Mouse (Mus musculus): ENCODE measurements around the gene Ccdc88c.
"Not testable (repeated sequence)": the region's sequence is repeated elsewhere in the genome, so short reads cannot be mapped to it uniquely, and the experiment has no call there.

Gene Ccdc88c

GRCm38 (mm10) chr12:101023143-101023542 lies 5.7 kb downstream of the Ccdc88c start:
- no peak for DNase-seq (ENCODE audit: low read depth, low spot score)
- H3K27me3 ChIP-seq (ENCODE audit: control insufficient read depth, insufficient read depth, low read length, poor library complexity, severe bottlenecking), result no peaks in the 10 kb centered on the region
- H3K36me3 ChIP-seq (ENCODE audit: control insufficient read depth, insufficient read depth, low read length, poor library complexity, severe bottlenecking), result peaks cover 2% of the 10 kb centered on the region

- no peak for DNase-seq (ENCODE audit: low read depth, low spot score)
- Histone ChIP-seq H3K36me3 (ENCODE audit: control insufficient read depth, insufficient read depth, low read length, poor library complexity, severe bottlenecking) (peaks cover 2% of the 10 kb centered on the region), H3K27me3 (ENCODE audit: control insufficient read depth, insufficient read depth, low read length, poor library complexity, severe bottlenecking) (no peaks in the 10 kb centered on the region)
Measured at GRCm38 (mm10) chr12:101022353-101022752, 6.5 kb downstream of the Ccdc88c start.

- no peak for DNase-seq (ENCODE audit: low read depth, low spot score)
- Histone ChIP-seq H3K27me3 (ENCODE audit: control insufficient read depth, insufficient read depth, low read length, poor library complexity, severe bottlenecking) (no peaks in the 10 kb centered on the region), H3K36me3 (ENCODE audit: control insufficient read depth, insufficient read depth, low read length, poor library complexity, severe bottlenecking) (peaks cover 2% of the 10 kb centered on the region)
Measured at GRCm38 (mm10) chr12:101021484-101022226, 7.2 kb downstream of the Ccdc88c start.

GRCm38 (mm10) chr12:101020210-101021015 lies 8.4 kb downstream of the Ccdc88c start:
- Histone ChIP-seq H3K36me3 (ENCODE audit: control insufficient read depth, insufficient read depth, low read length, poor library complexity, severe bottlenecking) (peaks cover 2% of the 10 kb centered on the region), H3K27me3 (ENCODE audit: control insufficient read depth, insufficient read depth, low read length, poor library complexity, severe bottlenecking) (no peaks in the 10 kb centered on the region)
- peak; percentile 64 for DNase-seq (ENCODE audit: low read depth, low spot score)

- H3K36me3 ChIP-seq (ENCODE audit: control insufficient read depth, insufficient read depth, low read length, poor library complexity, severe bottlenecking), result peaks cover 2% of the 10 kb centered on the region
- no peaks in the 10 kb centered on the region for H3K27me3 ChIP-seq (ENCODE audit: control insufficient read depth, insufficient read depth, low read length, poor library complexity, severe bottlenecking)
- no peak for DNase-seq (ENCODE audit: low read depth, low spot score)
Measured at GRCm38 (mm10) chr12:101019443-101019842, 9.4 kb downstream of the Ccdc88c start.

GRCm38 (mm10) chr12:101019031-101019430 lies 9.8 kb downstream of the Ccdc88c start:
- no peak for DNase-seq (ENCODE audit: low read depth, low spot score)
- H3K27me3 ChIP-seq (ENCODE audit: control insufficient read depth, insufficient read depth, low read length, poor library complexity, severe bottlenecking), result no peaks in the 10 kb centered on the region
- peaks cover 2% of the 10 kb centered on the region for H3K36me3 ChIP-seq (ENCODE audit: control insufficient read depth, insufficient read depth, low read length, poor library complexity, severe bottlenecking)

- Histone ChIP-seq H3K36me3 (ENCODE audit: control insufficient read depth, insufficient read depth, low read length, poor library complexity, severe bottlenecking) (peaks cover 2% of the 10 kb centered on the region), H3K27me3 (ENCODE audit: control insufficient read depth, insufficient read depth, low read length, poor library complexity, severe bottlenecking) (no peaks in the 10 kb centered on the region)
- peak; percentile 61 for DNase-seq (ENCODE audit: low read depth, low spot score)
Measured at GRCm38 (mm10) chr12:101017971-101018371, 10.9 kb downstream of the Ccdc88c start.

DNA sequence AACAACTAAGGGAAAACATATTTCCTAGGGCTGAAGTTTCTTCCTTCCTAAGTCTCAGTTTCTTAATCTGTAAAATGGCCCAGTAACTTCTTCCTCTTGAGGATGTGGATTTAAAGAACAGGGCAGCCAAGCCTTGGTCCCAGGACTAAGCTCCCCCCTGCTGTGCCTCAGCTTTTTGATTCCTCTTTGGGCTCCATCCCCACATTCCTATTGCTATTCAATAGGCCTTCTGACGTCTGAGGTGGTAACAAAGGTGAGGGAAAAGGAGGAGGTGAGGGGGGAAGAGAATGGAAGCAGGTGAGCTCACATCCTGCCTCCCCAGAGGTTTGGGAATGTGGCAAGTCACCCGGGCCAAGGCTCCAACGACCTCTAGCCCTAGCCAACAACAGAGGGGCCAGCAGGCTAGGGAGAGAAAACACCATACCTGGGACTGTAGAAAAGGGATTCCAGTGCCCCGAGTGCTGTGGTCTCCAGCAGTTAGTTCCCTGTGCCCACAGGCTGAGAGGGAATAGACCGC lies 12.4 kb downstream of the Ccdc88c start:
- H3K36me3 ChIP-seq (ENCODE audit: control insufficient read depth, insufficient read depth, low read length, poor library complexity, severe bottlenecking), result no peaks in the 10 kb centered on the region; the same call in 1 of the 2 replicates
- no peak for DNase-seq (ENCODE audit: low read depth, low spot score)
- no peaks in the 10 kb centered on the region for H3K27me3 ChIP-seq (ENCODE audit: control insufficient read depth, insufficient read depth, low read length, poor library complexity, severe bottlenecking)

GRCm38 (mm10) chr12:101015926-101016325 lies 12.9 kb downstream of the Ccdc88c start:
- no peaks in the 10 kb centered on the region for H3K27me3 ChIP-seq (ENCODE audit: control insufficient read depth, insufficient read depth, low read length, poor library complexity, severe bottlenecking)
- peak; percentile 71 for DNase-seq (ENCODE audit: low read depth, low spot score)
- H3K36me3 ChIP-seq (ENCODE audit: control insufficient read depth, insufficient read depth, low read length, poor library complexity, severe bottlenecking), result no peaks in the 10 kb centered on the region

DNA sequence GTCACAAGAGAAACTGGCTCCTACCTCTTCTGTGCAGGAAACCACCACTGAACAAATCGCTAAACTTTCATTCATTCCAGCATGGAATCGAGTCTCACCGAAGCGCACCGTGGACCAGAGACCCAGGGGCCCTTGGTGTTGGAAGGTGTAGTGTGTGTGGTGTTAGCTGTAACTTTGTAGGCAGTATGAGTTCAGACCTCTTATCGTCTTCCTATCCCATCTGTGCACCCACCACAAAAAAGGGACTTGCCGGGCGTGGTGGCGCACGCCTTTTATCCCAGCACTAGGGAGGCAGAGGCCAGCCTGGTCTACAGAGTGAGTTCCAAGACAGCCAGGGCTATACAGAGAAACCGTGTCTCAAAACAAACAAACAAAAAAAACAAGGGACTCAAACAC lies 13.7 kb downstream of the Ccdc88c start:
- Histone ChIP-seq H3K27me3 (ENCODE audit: control insufficient read depth, insufficient read depth, low read length, poor library complexity, severe bottlenecking) (no peaks in the 10 kb centered on the region), H3K36me3 (ENCODE audit: control insufficient read depth, insufficient read depth, low read length, poor library complexity, severe bottlenecking) (no peaks in the 10 kb centered on the region)
- DNase-seq (ENCODE audit: low read depth, low spot score), result no peak

DNA sequence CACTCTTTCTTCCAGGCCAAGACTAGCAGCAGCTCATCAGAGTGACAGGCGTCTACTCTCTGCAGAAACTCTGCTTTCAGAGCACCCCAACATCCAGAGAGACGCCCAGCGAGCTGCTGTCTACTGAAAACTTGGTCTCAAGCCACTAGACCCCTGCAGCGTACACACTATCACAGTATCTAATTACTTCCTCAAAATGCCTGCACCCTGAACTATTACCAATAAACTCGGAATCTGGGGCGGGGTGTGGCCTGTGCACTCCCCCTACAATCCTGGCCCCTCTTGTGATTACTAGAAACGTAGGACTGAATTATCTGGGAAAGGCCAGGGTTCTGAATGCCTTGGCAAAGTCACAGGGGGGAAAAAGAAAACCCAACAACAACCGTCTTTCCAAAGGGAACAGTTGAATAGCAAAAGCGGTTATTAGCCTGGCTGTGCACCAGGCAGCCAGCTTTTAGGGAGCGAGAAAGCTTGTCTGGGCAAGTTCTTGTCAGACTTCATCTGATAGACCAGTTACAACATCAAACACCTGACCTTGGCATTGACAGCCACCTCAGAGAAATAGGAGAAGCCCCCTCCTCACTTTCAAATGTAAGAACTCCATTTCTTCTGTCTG lies 14.2 kb downstream of the Ccdc88c start:
- DNase-seq (ENCODE audit: low read depth, low spot score), result no peak
- Histone ChIP-seq H3K36me3 (ENCODE audit: control insufficient read depth, insufficient read depth, low read length, poor library complexity, severe bottlenecking) (no peaks in the 10 kb centered on the region), H3K27me3 (ENCODE audit: control insufficient read depth, insufficient read depth, low read length, poor library complexity, severe bottlenecking) (no peaks in the 10 kb centered on the region)

DNA sequence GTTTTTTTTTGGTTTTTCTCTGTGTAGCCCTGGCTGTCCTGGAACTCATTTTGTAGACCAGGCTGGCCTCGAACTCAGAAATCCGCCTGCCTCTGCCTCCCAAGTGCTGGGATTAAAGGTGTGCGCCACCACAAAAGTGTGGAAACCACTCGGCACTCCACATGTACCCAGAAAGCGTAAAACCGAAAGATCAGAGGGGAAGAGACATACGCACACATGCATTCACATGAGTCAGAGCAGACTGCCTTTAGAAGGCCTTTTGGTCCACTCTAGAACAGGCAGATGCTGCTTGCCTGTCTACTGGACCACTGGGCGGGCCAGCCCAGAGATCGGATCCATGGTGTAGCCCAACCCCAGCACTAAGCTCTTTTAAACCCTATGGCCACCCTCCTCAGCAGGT lies 15.2 kb downstream of the Ccdc88c start:
- not testable (repeated sequence) for H3K27me3 ChIP-seq (ENCODE audit: control insufficient read depth, insufficient read depth, low read length, poor library complexity, severe bottlenecking); DNase-seq (ENCODE audit: low read depth, low spot score)

DNA sequence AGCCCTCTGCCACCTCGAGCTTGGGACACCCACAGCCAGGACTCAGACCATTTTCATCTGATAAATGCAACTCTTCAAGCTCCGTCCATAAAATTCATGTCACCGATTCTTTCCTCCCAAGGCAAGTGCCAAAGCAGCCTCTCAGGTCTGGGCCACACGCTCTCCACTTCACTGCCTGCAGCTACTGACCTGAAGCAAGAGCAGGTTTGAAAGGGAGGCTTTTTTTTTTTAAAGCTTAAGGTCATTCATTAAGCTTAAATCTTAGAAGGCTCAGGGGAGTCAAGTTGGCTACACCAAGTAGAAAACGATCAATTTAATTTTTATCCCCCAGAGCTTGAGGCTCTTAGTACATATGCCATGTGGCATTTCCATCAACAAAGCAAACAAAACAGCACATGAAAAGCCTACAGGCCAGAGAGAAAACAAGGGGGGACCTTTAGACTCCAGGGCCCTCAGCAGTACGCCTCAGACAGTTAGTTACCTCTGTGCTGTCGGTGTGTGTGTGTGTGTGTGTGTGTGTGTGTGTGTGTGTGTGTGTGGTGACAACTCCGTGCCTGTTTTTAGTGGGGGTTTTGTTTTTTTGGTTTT lies 15.7 kb downstream of the Ccdc88c start:
- Histone ChIP-seq H3K27me3 (ENCODE audit: control insufficient read depth, insufficient read depth, low read length, poor library complexity, severe bottlenecking) (no peaks in the 10 kb centered on the region), H3K36me3 (ENCODE audit: control insufficient read depth, insufficient read depth, low read length, poor library complexity, severe bottlenecking) (no peaks in the 10 kb centered on the region)
- DNase-seq (ENCODE audit: low read depth, low spot score), result no peak

More for the DNA sequence above, 15.2 kb downstream of the Ccdc88c start:
- not testable (repeated sequence) for H3K36me3 ChIP-seq (ENCODE audit: control insufficient read depth, insufficient read depth, low read length, poor library complexity, severe bottlenecking)

DNA sequence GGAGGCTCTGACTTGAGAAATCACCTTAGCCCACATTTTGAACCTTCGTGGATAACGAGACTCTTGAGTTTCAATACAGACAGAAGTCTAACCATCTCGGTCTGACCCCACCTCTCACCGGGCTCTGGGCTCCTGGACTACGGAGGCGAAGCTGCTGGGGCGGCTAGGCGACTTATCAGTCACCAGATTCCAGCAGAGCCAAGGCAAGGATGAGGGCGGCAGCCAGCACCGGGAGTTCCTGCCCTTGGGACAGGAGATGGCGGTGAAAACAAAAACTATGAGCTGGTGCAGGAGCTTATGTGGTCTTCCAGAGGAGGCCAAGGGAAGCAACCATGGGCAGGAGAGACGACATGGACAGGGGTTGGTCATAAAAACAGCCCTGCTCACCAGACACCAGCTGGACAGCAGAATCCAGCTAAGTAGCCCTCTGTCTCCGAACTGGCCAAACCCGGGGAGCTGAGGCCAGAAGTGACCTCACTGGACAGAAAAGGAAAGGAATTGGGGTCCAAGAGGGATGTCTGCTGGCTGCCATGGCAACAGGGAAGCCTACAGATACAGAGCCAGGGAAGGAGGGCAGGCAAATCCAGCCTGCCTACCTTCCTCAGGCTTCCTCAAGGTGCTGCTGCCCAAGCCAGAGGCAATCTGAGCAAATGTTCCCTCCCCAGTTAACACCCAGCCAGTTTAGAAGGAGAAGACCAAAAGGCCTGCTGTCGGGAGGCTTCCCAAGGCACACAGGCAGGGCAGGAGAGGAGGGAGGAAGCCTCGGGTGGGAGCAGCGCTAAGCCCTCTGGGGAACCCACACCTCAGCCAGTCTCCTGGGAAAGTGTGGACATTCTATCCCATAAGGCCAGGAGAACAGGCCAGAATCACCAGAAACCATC lies 16.4 kb downstream of the Ccdc88c start:
- no peak for DNase-seq (ENCODE audit: low read depth, low spot score)
- Histone ChIP-seq H3K36me3 (ENCODE audit: control insufficient read depth, insufficient read depth, low read length, poor library complexity, severe bottlenecking) (no peaks in the 10 kb centered on the region), H3K27me3 (ENCODE audit: control insufficient read depth, insufficient read depth, low read length, poor library complexity, severe bottlenecking) (no peaks in the 10 kb centered on the region)
